Mouse (Mus musculus) heart, postnatal 0 days (tissue): Measurements from ENCODE around the gene Myo18b.

Source experiments
- CTCF ChIP-seq: IDR thresholded peaks from 2 replicates; pipeline ENCODE4 v1.5.1; 2016; ENCODE audit warnings: antibody characterized with exemption, control low read depth, low read depth
- EP300 ChIP-seq: IDR thresholded peaks from 2 replicates; pipeline ENCODE4 v1.6.1; 2016; ENCODE audit warnings: antibody characterized with exemption, low read depth

DNA sequence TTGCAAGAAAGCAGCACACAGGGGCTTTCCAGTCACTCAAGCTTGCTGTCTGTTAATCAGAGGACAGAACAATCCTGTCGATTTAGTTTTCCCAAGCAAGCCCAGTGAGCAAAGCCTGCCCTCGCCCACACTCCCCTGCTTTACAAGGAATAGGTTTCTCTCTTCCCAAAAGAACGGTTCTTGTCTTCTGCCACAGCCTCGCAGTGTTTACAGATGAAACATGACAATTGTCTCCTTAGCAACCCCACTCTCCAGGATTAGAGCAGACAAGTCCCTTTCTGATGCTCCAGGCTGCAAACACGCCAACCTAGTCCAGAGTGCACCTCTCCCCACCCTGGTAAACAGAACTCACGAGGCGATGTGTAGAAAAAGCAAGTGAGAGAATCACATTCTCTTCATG is 230.5 kb downstream of the Myo18b start:
- no peak for TF ChIP-seq EP300
- TF ChIP-seq CTCF = no peak
